Mouse (Mus musculus): ENCODE measurements at regions not wholly inside any gene's neighbourhood (a gene's known extent, or its start where the extent isn't known, plus 50 kb on each side); places are given as distances from the start of the nearest gene placed in this dataset.
A peak's percentile ranks its signal among the peaks of the same experiment; 100 is the strongest.

DNA sequence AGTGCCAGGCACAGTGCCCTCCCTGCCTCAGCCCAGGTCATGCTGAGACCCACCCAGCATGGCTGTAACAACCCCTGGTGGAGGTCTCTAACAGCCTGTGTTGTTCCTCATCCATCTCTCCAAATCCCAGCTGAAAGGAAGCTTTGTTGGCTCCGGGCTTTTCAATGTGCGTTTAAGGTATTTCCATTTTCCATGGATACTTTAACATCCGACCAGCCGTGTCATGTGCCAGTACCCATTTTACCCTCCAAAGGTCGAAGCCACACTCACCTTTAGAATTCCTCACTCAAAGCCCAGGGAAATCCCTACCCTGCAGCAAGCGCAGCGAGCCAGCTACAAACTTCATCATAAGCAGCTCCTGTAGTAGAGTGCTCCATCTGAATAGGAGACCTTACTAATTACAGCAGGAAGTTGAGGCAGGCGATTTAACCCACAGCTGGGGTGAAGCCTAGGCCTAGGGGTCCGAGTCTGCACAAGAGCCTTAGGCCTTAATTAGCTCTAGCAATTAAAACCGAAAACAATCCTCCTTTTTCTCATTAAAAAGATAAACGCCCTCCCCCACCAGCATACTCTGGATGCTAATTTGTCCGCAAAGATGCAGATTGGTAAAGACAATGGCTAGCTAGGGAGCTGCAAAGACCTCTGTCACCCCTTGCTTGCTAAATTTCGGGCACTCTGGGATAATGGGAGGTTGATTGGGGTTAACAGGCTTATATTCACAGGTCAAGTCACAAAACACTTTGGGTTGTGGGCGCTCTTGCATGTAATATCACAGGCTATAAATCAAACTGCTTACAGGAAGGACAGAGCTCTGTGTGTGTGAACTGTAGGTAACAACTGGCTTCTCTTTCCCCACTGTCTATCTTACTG, 171.2 kb downstream of the Pmp22 start:
- 27% methylated on average over 14 of the region's 14 CpGs for WGBS
- H3K9me3 ChIP-seq (replicated peaks): no peaks in the 10 kb centered on the region
- H3K4me3 ChIP-seq: no peak overlapping the region
- no peaks in the 10 kb centered on the region; the same call in 1 of the 2 replicates for H3K27me3 ChIP-seq (ENCODE audit: low read depth, poor library complexity, severe bottlenecking)
- DNase-seq (ENCODE audit: low spot score): no peak
- no peaks in the 10 kb centered on the region for H3K36me3 ChIP-seq
- peaks cover 15% of the 10 kb centered on the region for H3K4me1 ChIP-seq
- H3K27ac ChIP-seq (replicated peaks): no peak overlapping the region; the same call in 1 of the 2 replicates

DNA sequence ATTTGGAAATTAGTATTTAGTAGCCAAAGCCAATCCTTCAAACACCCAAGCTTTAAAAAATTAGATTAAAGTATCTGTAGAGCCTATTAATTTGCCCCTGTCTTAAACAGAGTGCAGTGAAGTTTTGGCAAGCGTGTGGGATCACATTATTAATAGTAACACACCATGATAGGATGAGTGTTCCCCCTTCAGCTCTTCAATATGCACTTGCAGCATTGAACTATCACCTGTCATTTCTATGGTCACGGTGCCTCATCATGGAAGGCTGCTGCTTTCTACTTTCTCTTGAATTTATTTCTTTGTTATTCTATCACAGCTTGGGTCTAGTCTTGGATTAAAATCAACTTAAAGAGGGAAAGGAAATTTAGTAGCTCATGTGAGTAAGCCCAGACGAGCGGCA, 196.4 kb downstream of the Pmp22 start:
- Histone ChIP-seq H3K27ac (replicated peaks) (no peak overlapping the region), H3K27me3 (ENCODE audit: low read depth, poor library complexity, severe bottlenecking) (no peaks in the 10 kb centered on the region; the same call in 1 of the 2 replicates), H3K9me3 (replicated peaks) (0 out of 2 replicates have a peak, but pooled peaks cover 2% of the 10 kb centered on the region), H3K4me3 (no peak overlapping the region), H3K4me1 (peaks cover 23% of the 10 kb centered on the region), H3K36me3 (no peaks in the 10 kb centered on the region)
- 77% methylated on average over 4 of the region's 4 CpGs for WGBS
- peak; percentile 21 for DNase-seq (ENCODE audit: low spot score)

DNA sequence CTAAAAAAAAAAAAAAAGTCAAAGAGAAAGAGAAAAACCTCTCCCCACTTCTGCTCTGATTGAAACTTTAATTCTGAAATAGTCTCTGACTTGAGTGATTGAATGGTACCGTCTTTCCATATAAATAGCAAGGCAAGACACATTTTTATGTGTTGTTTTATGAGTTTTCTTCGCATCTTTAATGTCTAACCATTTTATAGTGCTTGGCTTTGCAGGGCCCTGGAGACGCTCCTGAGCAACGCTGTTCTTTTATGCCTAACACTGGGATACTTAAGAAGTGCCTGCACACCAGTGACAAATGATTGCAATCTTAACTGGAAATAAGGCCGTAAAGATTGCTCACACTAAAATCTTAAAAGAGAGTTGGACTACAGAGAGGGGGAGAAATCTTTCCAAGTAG, 198.1 kb downstream of the Pmp22 start:
- Histone ChIP-seq H3K4me3 (no peak overlapping the region), H3K9me3 (replicated peaks) (0 out of 2 replicates have a peak, but pooled peaks cover 2% of the 10 kb centered on the region), H3K27ac (replicated peaks) (no peak overlapping the region), H3K4me1 (peaks cover 23% of the 10 kb centered on the region), H3K36me3 (no peaks in the 10 kb centered on the region), H3K27me3 (ENCODE audit: low read depth, poor library complexity, severe bottlenecking) (no peaks in the 10 kb centered on the region; the same call in 1 of the 2 replicates)
- no peak for DNase-seq (ENCODE audit: low spot score)
- 84% methylated on average over 5 of the region's 5 CpGs for WGBS

DNA sequence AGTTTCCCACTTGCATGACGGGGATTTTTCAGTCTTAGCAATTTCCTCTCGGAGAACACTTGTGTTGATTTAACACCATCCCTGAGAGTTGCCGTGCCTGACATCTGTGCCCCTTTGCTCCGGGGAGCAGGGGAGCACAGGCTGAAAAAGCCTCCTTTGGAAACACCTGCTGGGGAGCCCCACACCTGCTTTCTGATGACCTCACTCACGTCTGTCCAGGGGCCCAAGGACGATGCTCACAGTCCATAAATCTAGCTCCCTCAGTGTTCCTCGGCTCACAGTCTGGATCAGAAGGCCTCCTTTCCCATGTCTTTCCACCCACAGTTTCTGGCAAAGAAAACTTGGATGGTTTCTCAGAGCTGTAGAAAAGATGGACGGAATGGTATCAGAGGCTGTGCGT, 208.7 kb downstream of the Pmp22 start:
- DNase-seq (ENCODE audit: low spot score): no peak
- H3K4me1 ChIP-seq: no peaks in the 10 kb centered on the region
- no peaks in the 10 kb centered on the region; the same call in 1 of the 2 replicates for H3K9me3 ChIP-seq (replicated peaks)
- WGBS: 84% methylated on average over 9 of the region's 9 CpGs
- H3K4me3 ChIP-seq: no peak overlapping the region
- H3K36me3 ChIP-seq: no peaks in the 10 kb centered on the region
- H3K27me3 ChIP-seq (ENCODE audit: low read depth, poor library complexity, severe bottlenecking): no peaks in the 10 kb centered on the region
- no peak overlapping the region for H3K27ac ChIP-seq (replicated peaks)

DNA sequence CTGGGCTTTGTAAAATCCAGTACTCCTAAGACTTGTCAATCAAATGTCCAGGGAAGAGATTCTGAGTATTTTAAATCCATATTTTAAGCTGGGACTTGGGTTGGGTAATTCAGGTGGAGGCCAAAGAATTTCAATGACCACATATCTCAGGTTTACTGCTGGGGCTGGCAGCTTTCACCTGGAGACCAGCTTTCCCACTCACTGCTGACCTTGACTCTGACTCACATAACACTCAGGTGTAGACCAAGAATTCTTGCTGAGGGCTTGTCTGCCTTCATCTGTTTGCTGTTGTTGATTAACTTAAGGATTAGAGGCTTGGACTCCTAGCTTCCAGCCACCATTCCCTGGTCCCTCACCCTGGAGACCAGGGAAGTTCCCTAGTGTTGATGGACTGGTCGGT, 209.5 kb downstream of the Pmp22 start:
- DNase-seq (ENCODE audit: low spot score): no peak
- WGBS: 93% methylated on average over 1 of the region's 1 CpGs
- no peaks in the 10 kb centered on the region; the same call in 1 of the 2 replicates for H3K9me3 ChIP-seq (replicated peaks)

DNA sequence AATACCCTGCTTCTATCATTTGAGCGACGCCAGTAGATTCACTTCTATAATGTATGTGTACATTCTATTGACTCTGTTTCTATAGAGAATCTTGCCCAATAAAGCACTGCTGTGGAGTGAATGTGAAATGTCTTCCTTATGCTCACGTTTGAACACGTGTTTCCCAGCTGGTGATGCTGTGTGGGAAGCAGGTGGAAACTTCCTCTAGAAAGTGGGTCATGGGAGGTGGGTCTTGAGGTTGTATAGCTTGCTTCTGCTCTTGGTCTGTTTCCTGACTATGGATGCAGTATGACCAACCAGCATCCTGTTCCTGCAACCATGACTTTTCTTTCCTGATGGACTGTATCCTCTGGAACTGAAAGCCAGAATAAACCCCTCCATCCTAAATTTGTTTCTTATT, 216.9 kb downstream of the Pmp22 start:
- no peak for DNase-seq (ENCODE audit: low spot score)
- no peak overlapping the region for H3K27ac ChIP-seq (replicated peaks)
- H3K4me3 ChIP-seq: no peak overlapping the region
- peaks cover 14% of the 10 kb centered on the region for H3K4me1 ChIP-seq
- WGBS: 90% methylated on average over 4 of the region's 4 CpGs
- H3K27me3 ChIP-seq (ENCODE audit: low read depth, poor library complexity, severe bottlenecking): 0 out of 2 replicates have a peak, but pooled peaks cover 2% of the 10 kb centered on the region
- H3K36me3 ChIP-seq: no peaks in the 10 kb centered on the region
- no peaks in the 10 kb centered on the region for H3K9me3 ChIP-seq (replicated peaks)

More for the DNA sequence above, 209.5 kb downstream of the Pmp22 start:
- Histone ChIP-seq H3K36me3 (no peaks in the 10 kb centered on the region), H3K27ac (replicated peaks) (no peak overlapping the region), H3K4me1 (no peaks in the 10 kb centered on the region), H3K27me3 (ENCODE audit: low read depth, poor library complexity, severe bottlenecking) (no peaks in the 10 kb centered on the region), H3K4me3 (no peak overlapping the region)

DNA sequence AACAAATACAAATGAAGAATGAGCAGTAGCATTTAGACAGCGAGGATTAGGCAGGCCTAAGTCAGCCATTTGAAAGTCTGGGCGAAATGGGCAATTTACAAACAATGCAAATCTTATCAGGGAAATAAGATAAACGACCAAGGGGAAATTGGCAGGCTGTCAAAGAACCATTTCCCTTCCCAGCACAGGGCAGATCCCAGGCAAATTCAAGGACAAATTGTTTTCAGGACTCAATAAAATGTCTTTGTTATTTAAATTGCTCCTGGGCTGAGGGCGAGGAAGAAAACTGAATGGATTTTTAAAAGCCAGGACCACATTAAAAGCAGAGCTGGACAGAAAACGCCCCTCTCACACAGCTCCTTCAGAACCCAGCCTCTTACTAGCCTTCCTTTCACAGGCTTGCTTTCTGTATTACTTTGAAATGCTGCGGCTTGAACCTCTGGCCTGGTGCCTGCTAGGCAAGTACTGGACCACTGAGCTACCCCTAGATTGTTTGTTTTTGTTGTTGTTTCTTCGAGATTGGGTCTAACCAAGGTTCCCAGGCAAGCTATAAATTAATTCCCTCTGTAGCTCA, 221.4 kb downstream of the Pmp22 start:
- Histone ChIP-seq H3K4me3 (no peak overlapping the region), H3K27me3 (ENCODE audit: low read depth, poor library complexity, severe bottlenecking) (0 out of 2 replicates have a peak, but pooled peaks cover 2% of the 10 kb centered on the region), H3K36me3 (no peaks in the 10 kb centered on the region), H3K27ac (replicated peaks) (peak overlapping the region; percentile 61), H3K4me1 (peaks cover 19% of the 10 kb centered on the region), H3K9me3 (replicated peaks) (no peaks in the 10 kb centered on the region)
- 38% methylated on average over 7 of the region's 7 CpGs for WGBS
- DNase-seq (ENCODE audit: low spot score): no peak

DNA sequence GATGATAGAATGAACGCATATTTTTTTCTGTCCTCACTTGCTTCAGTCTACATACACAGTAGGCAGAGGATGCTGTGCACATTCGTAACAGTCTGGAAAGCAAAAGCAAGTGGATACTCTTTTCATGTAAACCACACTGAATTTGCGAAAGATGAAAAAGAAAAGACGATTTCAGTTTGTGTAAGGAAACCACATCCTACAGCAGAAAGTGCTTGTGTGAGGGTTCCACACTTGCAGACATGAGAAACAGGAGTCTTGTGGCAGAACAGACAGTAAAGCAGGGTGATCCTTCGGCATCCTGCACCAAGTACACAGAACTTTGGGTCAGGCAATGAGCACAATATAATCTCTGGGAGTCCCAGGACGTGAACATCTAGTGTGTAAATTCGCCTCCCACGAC, 223.2 kb downstream of the Pmp22 start:
- H3K36me3 ChIP-seq: no peaks in the 10 kb centered on the region
- peaks cover 19% of the 10 kb centered on the region for H3K4me1 ChIP-seq
- no peaks in the 10 kb centered on the region for H3K27me3 ChIP-seq (ENCODE audit: low read depth, poor library complexity, severe bottlenecking)
- WGBS: 93% methylated on average over 8 of the region's 8 CpGs
- no peak overlapping the region for H3K27ac ChIP-seq (replicated peaks)
- H3K9me3 ChIP-seq (replicated peaks): no peaks in the 10 kb centered on the region
- H3K4me3 ChIP-seq: no peak overlapping the region
- DNase-seq (ENCODE audit: low spot score): no peak

DNA sequence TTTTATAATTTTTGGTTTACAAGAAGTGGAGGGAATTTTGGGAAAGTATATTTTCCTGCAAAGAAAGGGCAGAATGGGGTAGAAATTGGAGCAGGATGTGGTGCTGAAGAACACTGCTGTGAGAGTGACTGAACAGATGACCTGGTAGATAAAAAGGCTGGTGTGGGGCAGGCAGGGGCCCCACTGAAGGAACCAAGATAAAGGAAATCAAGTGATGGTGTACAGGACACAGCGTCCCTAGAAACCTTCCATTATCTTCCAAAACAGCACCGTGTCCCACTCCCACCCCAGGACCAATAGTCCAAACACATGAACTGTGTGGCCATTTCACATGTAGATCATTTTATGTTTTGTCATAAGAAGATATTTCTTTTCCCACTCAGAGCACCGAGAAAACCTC, 224.2 kb downstream of the Pmp22 start:
- no peaks in the 10 kb centered on the region for H3K27me3 ChIP-seq (ENCODE audit: low read depth, poor library complexity, severe bottlenecking)
- H3K9me3 ChIP-seq (replicated peaks): no peaks in the 10 kb centered on the region
- DNase-seq (ENCODE audit: low spot score): no peak
- H3K27ac ChIP-seq (replicated peaks): no peak overlapping the region
- H3K4me1 ChIP-seq: peaks cover 19% of the 10 kb centered on the region
- H3K36me3 ChIP-seq: no peaks in the 10 kb centered on the region
- WGBS: 86% methylated on average over 3 of the region's 3 CpGs
- no peak overlapping the region for H3K4me3 ChIP-seq

DNA sequence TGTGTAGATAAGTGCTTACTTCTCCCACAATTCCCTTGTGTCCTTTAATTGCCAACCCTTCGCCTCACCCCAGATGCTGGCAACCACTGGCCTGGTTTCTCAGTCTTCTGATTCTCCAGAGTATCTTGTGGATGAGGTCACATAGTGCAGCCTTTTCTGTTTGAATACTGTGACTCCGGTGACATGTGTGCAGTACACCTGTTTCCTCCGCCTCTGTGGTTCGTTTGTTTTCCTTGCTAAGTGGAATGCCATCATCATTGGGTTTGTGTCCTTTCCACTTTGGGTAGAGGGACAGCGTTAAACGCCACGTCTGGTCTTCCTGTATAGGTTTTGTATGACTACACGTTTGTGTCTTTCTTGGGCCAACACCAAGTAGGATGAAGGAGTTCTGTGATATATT, 224.9 kb downstream of the Pmp22 start:
- Histone ChIP-seq H3K36me3 (no peaks in the 10 kb centered on the region), H3K4me3 (no peak overlapping the region), H3K27ac (replicated peaks) (no peak overlapping the region), H3K27me3 (ENCODE audit: low read depth, poor library complexity, severe bottlenecking) (no peaks in the 10 kb centered on the region), H3K4me1 (peaks cover 19% of the 10 kb centered on the region), H3K9me3 (replicated peaks) (no peaks in the 10 kb centered on the region)
- no peak for DNase-seq (ENCODE audit: low spot score)
- 91% methylated on average over 8 of the region's 8 CpGs for WGBS

DNA sequence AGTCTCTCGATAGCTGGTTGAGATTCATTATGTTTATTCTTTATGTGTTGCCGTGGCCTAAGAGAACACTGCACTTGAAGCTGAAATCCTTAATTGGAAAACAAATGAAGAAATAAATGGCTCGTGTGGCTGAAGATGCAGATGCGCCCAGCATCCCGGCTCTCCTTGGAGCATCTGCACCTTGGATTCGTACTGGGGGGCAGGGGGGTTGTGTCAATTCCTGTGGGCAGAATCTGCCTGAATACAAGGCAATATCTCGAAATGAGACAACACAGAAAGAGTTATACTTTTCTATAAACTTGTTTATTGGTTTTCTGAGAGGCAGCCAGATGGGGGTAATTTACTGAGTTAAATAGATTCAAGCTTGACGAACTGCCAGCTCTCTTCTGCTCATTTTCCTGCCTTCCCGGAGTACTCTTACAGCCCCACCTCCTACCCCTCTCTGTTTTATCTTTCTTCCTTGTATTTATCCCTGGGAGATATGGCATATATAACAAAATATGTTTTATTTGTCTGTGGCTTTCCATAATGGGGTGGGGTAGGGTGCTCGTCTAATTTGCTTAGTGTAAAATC, 229.1 kb downstream of the Pmp22 start:
- WGBS: 89% methylated on average over 10 of the region's 10 CpGs
- H3K36me3 ChIP-seq: no peaks in the 10 kb centered on the region
- DNase-seq (ENCODE audit: low spot score): no peak

DNA sequence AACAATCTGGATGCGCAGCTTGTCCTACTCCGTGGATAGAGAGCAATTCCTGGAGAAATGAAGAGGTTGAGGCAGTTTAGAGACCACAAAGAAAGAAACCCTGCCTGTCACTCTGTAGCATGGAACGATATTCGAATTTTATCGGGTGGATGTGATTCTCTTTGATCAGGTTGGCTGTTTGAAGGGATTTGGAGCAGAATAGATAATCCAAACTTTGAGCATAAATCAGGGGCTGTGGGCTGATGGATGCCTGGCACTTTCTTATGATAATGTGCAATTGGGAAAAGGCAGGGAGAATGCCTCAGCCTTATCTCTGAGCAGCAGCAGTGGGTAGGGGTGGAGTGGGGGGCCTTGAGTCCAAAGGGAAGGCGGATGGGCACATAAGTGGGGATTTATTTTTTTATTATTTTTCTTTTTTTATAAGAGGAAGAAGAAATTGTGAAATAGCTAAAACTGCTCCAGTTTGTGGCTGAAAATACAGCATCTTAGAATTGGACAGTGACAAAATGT, 239.0 kb downstream of the Pmp22 start:
- Histone ChIP-seq H3K27me3 (ENCODE audit: low read depth, poor library complexity, severe bottlenecking) (no peaks in the 10 kb centered on the region), H3K4me3 (no peak overlapping the region), H3K4me1 (peaks cover 16% of the 10 kb centered on the region), H3K36me3 (no peaks in the 10 kb centered on the region), H3K9me3 (replicated peaks) (no peaks in the 10 kb centered on the region; the same call in 1 of the 2 replicates), H3K27ac (replicated peaks) (no peak overlapping the region)
- WGBS: 88% methylated on average over 6 of the region's 6 CpGs
- no peak for DNase-seq (ENCODE audit: low spot score)

More for the DNA sequence above, 229.1 kb downstream of the Pmp22 start:
- Histone ChIP-seq H3K27ac (replicated peaks) (no peak overlapping the region), H3K27me3 (ENCODE audit: low read depth, poor library complexity, severe bottlenecking) (no peaks in the 10 kb centered on the region), H3K4me1 (0 out of 2 replicates have a peak, but pooled peaks cover under 1% of the 10 kb centered on the region), H3K9me3 (replicated peaks) (no peaks in the 10 kb centered on the region), H3K4me3 (no peak overlapping the region)
